Mouse (Mus musculus): Measurements from ENCODE around the gene Lrrtm3. TPM values are rescaled to one million over a fixed set of nuclear protein-coding genes. Genes with fewer than 3 reads are reported as not detected.

Gene Lrrtm3
- 0.01 and 0.07 TPM in 2 replicates for polyA plus RNA-seq (2012; rRNA removed)

GRCm38 (mm10) chr10:64089680-64090460 lies at the start of gene Lrrtm3:
Gene Lrrtm3, minus strand, starts transcription at chr10:64090277.

GRCm38 (mm10) chr10:63927334-63927733 lies 162.7 kb downstream of the Lrrtm3 start, which contains the start of gene Gm10118:
Gene Gm10118, minus strand, starts transcription at chr10:63927434.

Other genes with a start within 250 kb of the Lrrtm3 start
- not detected in 2 replicates for gene Gm10118, start 162.8 kb downstream of the Lrrtm3 start, polyA plus RNA-seq (2012; rRNA removed)